Mouse (Mus musculus) embryonic facial prominence, embryonic 15.5 days (tissue): ENCODE data around the gene Gm10309. TPM values are rescaled to one million over a fixed set of nuclear protein-coding genes. Genes with fewer than 3 reads are reported as not detected.

Experiments
- ATAC-seq: fragments of 200-750 bp; cut with Nextera tagmentation; 2 replicates; pipeline ENCODE4 v1.8.0; 2017; ENCODE audit warnings: low read depth, moderate TSS enrichment; ENCODE audit not compliant: insufficient number of reproducible peaks, low FRiP score, low TSS enrichment
- H3K27ac ChIP-seq: fragments of 300-500 bp; sonication (generic); replicated peaks from 2 replicates; pipeline ENCODE4 v1.5.1; 2015; ENCODE audit warnings: mild to moderate bottlenecking, inconsistent platforms
- H3K27me3 ChIP-seq: fragments of 300-500 bp; sonication (generic); 2 replicates; pipeline ENCODE4 v1.6.1; 2015; ENCODE audit warnings: inconsistent platforms
- H3K36me3 ChIP-seq: fragments of 300-500 bp; sonication (generic); 2 replicates; pipeline ENCODE4 v1.6.1; 2015; ENCODE audit warnings: mild to moderate bottlenecking, inconsistent platforms
- H3K4me1 ChIP-seq: fragments of 300-500 bp; sonication (generic); 2 replicates; pipeline ENCODE4 v1.6.1; 2015; ENCODE audit warnings: inconsistent platforms
- H3K4me2 ChIP-seq: fragments of 300-500 bp; sonication (generic); replicated peaks from 2 replicates; pipeline ENCODE4 v1.6.1; 2015; ENCODE audit warnings: mild to moderate bottlenecking, inconsistent platforms
- H3K4me3 ChIP-seq: fragments of 300-500 bp; sonication (generic); replicated peaks from 2 replicates; pipeline ENCODE4 v1.5.1; 2015; ENCODE audit warnings: mild to moderate bottlenecking, inconsistent platforms
- H3K9ac ChIP-seq: fragments of 300-500 bp; sonication (generic); 2 replicates; pipeline ENCODE4 v1.6.1; 2015; ENCODE audit warnings: inconsistent platforms
- H3K9me3 ChIP-seq: fragments of 300-500 bp; sonication (generic); replicated peaks from 2 replicates; pipeline ENCODE4 v1.6.1; 2016; ENCODE audit warnings: inconsistent platforms
- WGBS: fragments of 180-500 bp; shearing (Covaris S2); methylation state at CpG from one replicate; pipeline ENCODE4 v1.1.7; 2015; 5-methylcytosine and 5-hydroxymethylcytosine counted together
- polyA plus RNA-seq: library from polyadenylated mRNA; unstranded; fragments of >200 nt; fragmentation: Nextera tagmentation; extraction: Ambion mirVana; gene quantifications from 2 replicates; pipeline ENCODE4 v1.2.1, GENCODE M21; 2015

The Gm10309 gene
- polyA plus RNA-seq, 1 experiment from 2014 or later = 0.36 TPM

DNA sequence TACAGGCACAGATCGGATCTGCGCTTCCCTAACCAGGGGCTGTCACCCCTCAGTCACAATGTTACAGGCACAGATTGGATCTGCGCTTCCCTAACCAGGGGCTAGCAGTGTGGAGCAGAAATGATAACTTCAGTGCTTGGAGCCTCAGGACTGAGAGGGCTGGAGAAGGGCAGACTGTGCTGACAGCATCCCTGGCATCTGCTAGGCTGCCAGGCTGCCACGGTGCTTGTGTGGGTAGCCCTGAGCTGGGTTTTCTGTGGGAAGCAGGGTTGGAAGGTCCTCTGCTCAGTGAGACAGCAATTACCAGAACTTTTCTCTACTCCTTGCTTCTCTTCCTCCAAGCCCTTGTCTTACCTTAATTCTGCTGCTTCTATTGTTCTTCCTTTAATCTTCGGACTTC, 37.1 kb downstream of the Gm10309 start:
- peaks cover 18% of the 10 kb centered on the region; the same call in 1 of the 2 replicates for H3K4me1 ChIP-seq
- H3K9ac ChIP-seq = no peak overlapping the region
- no peak overlapping the region for H3K4me2 ChIP-seq
- no peaks in the 10 kb centered on the region for H3K27me3 ChIP-seq
- H3K4me3 ChIP-seq = no peak overlapping the region
- 77% methylated on average over 5 of the region's 5 CpGs for WGBS
- H3K27ac ChIP-seq = no peak overlapping the region
- ATAC-seq = no peak
- no peaks in the 10 kb centered on the region for H3K36me3 ChIP-seq
- H3K9me3 ChIP-seq = no peaks in the 10 kb centered on the region

GRCm38 (mm10) chr17:86467291-86467898, 37.6 kb downstream of the Gm10309 start:
- Histone ChIP-seq H3K9me3 (no peaks in the 10 kb centered on the region), H3K36me3 (no peaks in the 10 kb centered on the region), H3K9ac (no peak overlapping the region), H3K27me3 (no peaks in the 10 kb centered on the region), H3K4me2 (no peak overlapping the region), H3K4me1 (peaks cover 18% of the 10 kb centered on the region; the same call in 1 of the 2 replicates), H3K4me3 (no peak overlapping the region), H3K27ac (no peak overlapping the region)
- WGBS = 51% methylated on average over 10 of the region's 10 CpGs
- no peak for ATAC-seq

DNA sequence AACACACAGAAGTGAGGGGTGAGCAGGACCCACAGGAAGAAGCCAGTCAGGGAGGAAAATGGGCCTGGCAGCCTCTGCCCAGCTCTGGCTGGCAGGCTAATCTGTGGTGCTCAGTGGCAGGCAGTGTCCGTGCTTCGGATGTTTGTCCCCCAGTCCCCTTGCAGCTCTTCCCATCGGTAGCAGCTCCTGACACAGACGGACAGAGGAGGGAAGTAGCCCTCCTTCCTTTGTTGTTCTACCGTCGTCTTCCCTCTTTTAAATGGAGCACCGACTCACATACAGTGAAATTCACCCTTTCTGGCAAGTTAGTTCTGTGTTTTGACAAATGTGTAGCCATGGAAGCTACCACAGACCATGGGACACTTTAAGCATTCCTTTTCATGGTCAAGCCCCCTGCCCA, 38.2 kb downstream of the Gm10309 start:
- H3K9me3 ChIP-seq = no peaks in the 10 kb centered on the region

GRCm38 (mm10) chr17:86466412-86466811, 38.6 kb downstream of the Gm10309 start:
- Histone ChIP-seq H3K4me2 (no peak overlapping the region), H3K27me3 (no peaks in the 10 kb centered on the region), H3K4me1 (peaks cover 18% of the 10 kb centered on the region; the same call in 1 of the 2 replicates), H3K4me3 (no peak overlapping the region), H3K9ac (no peak overlapping the region), H3K9me3 (no peaks in the 10 kb centered on the region), H3K36me3 (no peaks in the 10 kb centered on the region), H3K27ac (no peak overlapping the region)
- WGBS = 74% methylated on average over 7 of the region's 7 CpGs
- ATAC-seq = no peak

More for the DNA sequence above, 38.2 kb downstream of the Gm10309 start:
- H3K9ac ChIP-seq = no peak overlapping the region
- H3K27me3 ChIP-seq = no peaks in the 10 kb centered on the region
- no peak for ATAC-seq
- 55% methylated on average over 7 of the region's 7 CpGs for WGBS
- no peak overlapping the region for H3K4me3 ChIP-seq
- H3K27ac ChIP-seq = no peak overlapping the region
- no peaks in the 10 kb centered on the region for H3K36me3 ChIP-seq
- peaks cover 18% of the 10 kb centered on the region; the same call in 1 of the 2 replicates for H3K4me1 ChIP-seq
- no peak overlapping the region for H3K4me2 ChIP-seq

DNA sequence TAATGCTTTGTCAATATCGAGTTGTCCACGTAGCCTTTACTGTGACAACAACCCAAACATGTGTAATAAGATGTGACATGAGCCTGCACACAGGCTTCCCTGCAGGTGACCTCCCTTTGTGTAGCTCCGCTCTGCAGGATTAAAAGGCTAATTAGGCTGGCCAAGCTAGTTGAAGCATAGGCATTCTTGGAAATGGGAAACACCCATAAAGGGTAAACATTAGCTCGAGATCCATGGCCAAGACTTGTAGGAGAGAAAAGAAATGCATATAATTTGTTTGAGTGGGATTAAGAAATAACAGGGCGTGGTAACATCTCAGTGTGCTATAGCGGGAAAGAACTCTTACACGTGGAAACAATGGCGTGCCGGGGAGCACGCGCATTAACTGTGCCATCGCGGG, 39.2 kb downstream of the Gm10309 start:
- no peak overlapping the region for H3K27ac ChIP-seq
- no peaks in the 10 kb centered on the region for H3K9me3 ChIP-seq
- peaks cover 18% of the 10 kb centered on the region; the same call in 1 of the 2 replicates for H3K4me1 ChIP-seq
- no peaks in the 10 kb centered on the region for H3K27me3 ChIP-seq
- 76% methylated on average over 13 of the region's 13 CpGs for WGBS
- no peaks in the 10 kb centered on the region for H3K36me3 ChIP-seq
- no peak overlapping the region for H3K9ac ChIP-seq
- H3K4me3 ChIP-seq = no peak overlapping the region
- ATAC-seq = no peak
- no peak overlapping the region for H3K4me2 ChIP-seq

GRCm38 (mm10) chr17:86464689-86465363, 40.2 kb downstream of the Gm10309 start:
- H3K27ac ChIP-seq = no peak overlapping the region
- no peak for ATAC-seq
- H3K27me3 ChIP-seq = no peaks in the 10 kb centered on the region
- H3K4me1 ChIP-seq = peaks cover 22% of the 10 kb centered on the region
- no peaks in the 10 kb centered on the region for H3K9me3 ChIP-seq
- H3K4me3 ChIP-seq = no peak overlapping the region
- H3K9ac ChIP-seq = no peak overlapping the region
- 76% methylated on average over 16 of the region's 16 CpGs for WGBS
- no peaks in the 10 kb centered on the region for H3K36me3 ChIP-seq
- no peak overlapping the region for H3K4me2 ChIP-seq

- H3K4me1 ChIP-seq = peaks cover 21% of the 10 kb centered on the region
- no peaks in the 10 kb centered on the region for H3K9me3 ChIP-seq
- no peak overlapping the region for H3K27ac ChIP-seq
- no peak overlapping the region for H3K4me2 ChIP-seq
- ATAC-seq = no peak
- H3K9ac ChIP-seq = no peak overlapping the region
- no peaks in the 10 kb centered on the region for H3K27me3 ChIP-seq
- WGBS = 88% methylated on average over 8 of the region's 8 CpGs
- no peaks in the 10 kb centered on the region for H3K36me3 ChIP-seq
- no peak overlapping the region for H3K4me3 ChIP-seq
Observed at GRCm38 (mm10) chr17:86464197-86464596, 40.8 kb downstream of the Gm10309 start.

DNA sequence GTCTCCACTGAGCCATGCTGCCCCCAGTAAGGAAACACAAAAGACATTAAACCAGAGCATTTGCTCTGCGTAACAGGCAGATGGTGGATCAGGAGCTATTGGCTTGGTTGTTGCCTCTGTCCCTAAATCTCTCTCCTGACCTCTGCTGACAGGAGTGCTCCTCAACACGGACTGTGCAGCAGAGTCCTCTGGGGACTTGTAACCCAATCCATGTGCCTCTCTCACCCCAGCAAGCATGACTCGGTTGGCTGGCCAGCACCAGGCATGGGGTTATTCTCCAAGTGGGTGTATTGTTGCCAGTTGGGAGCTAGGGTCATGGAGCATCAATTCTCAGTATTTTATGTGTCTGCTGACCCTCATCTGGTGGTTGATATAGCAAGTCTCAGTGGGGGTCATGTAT, 41.7 kb downstream of the Gm10309 start:
- ATAC-seq = no peak
- WGBS = 55% methylated on average over 3 of the region's 3 CpGs
- H3K36me3 ChIP-seq = no peaks in the 10 kb centered on the region
- no peaks in the 10 kb centered on the region for H3K9me3 ChIP-seq
- H3K4me1 ChIP-seq = peaks cover 14% of the 10 kb centered on the region; the same call in 1 of the 2 replicates
- H3K4me2 ChIP-seq = no peak overlapping the region
- H3K27ac ChIP-seq = no peak overlapping the region
- no peaks in the 10 kb centered on the region for H3K27me3 ChIP-seq
- no peak overlapping the region for H3K9ac ChIP-seq
- H3K4me3 ChIP-seq = no peak overlapping the region

- 60% methylated on average over 17 of the region's 17 CpGs for WGBS
- no peak for ATAC-seq
- H3K4me1 ChIP-seq = peaks cover 12% of the 10 kb centered on the region; the same call in 1 of the 2 replicates
Observed at GRCm38 (mm10) chr17:86460645-86461430, 44.2 kb downstream of the Gm10309 start.

DNA sequence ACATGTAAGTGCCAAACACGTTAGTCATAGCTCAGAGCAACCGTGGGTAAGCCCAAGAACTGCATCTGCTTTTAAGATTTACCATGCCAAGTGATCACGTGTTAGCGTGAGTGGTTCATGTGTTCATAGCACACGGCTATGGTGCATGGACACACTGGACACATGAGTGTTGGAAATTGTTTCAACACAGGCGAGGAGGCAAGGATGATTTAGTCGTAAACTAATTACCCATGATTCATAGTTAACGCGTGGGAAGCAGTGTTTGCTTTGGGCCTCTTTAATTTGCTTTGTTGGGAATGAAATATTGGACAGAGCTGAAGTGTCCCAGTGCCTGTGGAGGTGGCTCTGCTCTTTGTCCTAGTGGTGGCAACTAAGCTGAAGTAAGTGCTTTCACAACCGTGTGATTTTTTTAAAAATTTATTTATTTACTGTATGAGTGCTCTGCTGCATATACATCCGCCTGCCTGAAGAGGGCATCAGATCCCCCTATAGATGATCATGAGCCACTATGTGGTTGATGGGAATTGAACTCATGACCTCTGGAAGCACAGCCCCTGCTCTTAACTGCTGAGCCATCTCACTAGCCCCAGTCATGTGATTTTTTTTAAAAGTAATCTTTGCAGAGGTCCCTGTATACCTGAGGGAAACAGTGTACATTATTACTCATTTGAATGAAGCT, 46.6 kb downstream of the Gm10309 start:
- H3K4me2 ChIP-seq = no peak overlapping the region
- no peak overlapping the region for H3K27ac ChIP-seq
- H3K9ac ChIP-seq = no peak overlapping the region
- no peaks in the 10 kb centered on the region for H3K9me3 ChIP-seq
- WGBS = 75% methylated on average over 11 of the region's 11 CpGs
- H3K36me3 ChIP-seq = no peaks in the 10 kb centered on the region
- no peak overlapping the region for H3K4me3 ChIP-seq
- peaks cover 12% of the 10 kb centered on the region; the same call in 1 of the 2 replicates for H3K4me1 ChIP-seq
- ATAC-seq = no peak
- no peaks in the 10 kb centered on the region for H3K27me3 ChIP-seq

More at GRCm38 (mm10) chr17:86460645-86461430, 44.2 kb downstream of the Gm10309 start:
- no peaks in the 10 kb centered on the region for H3K9me3 ChIP-seq
- no peak overlapping the region for H3K9ac ChIP-seq
- no peak overlapping the region for H3K27ac ChIP-seq
- H3K4me3 ChIP-seq = no peak overlapping the region
- no peaks in the 10 kb centered on the region for H3K27me3 ChIP-seq
- H3K36me3 ChIP-seq = no peaks in the 10 kb centered on the region
- no peak overlapping the region for H3K4me2 ChIP-seq

DNA sequence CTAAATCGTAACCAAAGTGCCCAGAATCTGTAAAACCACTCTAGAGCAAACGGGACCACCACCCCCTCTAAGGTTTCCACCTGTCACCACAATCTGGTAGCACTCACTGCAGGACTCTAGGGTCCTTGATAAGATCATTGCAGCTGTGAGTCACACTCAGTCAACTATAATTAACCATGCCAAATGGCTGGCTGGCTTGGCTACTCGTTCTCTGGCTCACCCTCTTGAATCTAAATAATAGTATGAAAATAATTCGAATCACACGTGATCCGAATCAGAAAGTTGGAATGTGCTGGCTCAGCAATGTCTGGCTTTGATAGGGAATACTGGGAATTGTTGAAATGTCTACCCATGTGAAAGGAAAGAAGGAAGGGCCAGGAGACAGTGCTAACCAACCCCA, 48.5 kb downstream of the Gm10309 start:
- H3K27ac ChIP-seq = no peak overlapping the region

More for the DNA sequence above, 48.5 kb downstream of the Gm10309 start:
- Histone ChIP-seq H3K9ac (no peak overlapping the region), H3K4me2 (no peak overlapping the region), H3K36me3 (no peaks in the 10 kb centered on the region), H3K9me3 (no peaks in the 10 kb centered on the region), H3K27me3 (no peaks in the 10 kb centered on the region), H3K4me1 (peaks cover 12% of the 10 kb centered on the region; the same call in 1 of the 2 replicates), H3K4me3 (no peak overlapping the region)
- WGBS = 43% methylated on average over 6 of the region's 6 CpGs
- ATAC-seq = peak; percentile 51; the same call in 1 of the 2 replicates
